Mouse (Mus musculus) adipocyte (in vitro differentiated cells): ENCODE measurements around the gene Zmynd10.

Experiments used
- DNase-seq: peaks from one replicate; pipeline ENCODE4 v3.0.0-alpha.2; 2016; ENCODE audit warnings: low spot score

Zmynd10 gene

GRCm38 (mm10) chr9:107540420-107540819, 6.7 kb upstream of the Zmynd10 start:
- DNase-seq, result no peak

- DNase-seq, result no peak
These were observed 6.1 kb upstream of the Zmynd10 start for GRCm38 (mm10) chr9:107541005-107541404.

GRCm38 (mm10) chr9:107541474-107542351, 5.4 kb upstream of the Zmynd10 start, which contains the start of the genes Cyb561d2 and Nprl2:
TSS of gene Cyb561d2 (minus strand) at chr9:107542193.
TSS of gene Nprl2 (plus strand) at chr9:107542226.
- peak; percentile 94 for DNase-seq

GRCm38 (mm10) chr9:107542352-107542686, 4.8 kb upstream of the Zmynd10 start:
- no peak for DNase-seq

- no peak for DNase-seq
These were observed 4.4 kb upstream of the Zmynd10 start for GRCm38 (mm10) chr9:107542721-107543120.

GRCm38 (mm10) chr9:107543299-107543698, 3.8 kb upstream of the Zmynd10 start:
- no peak for DNase-seq

- DNase-seq, result no peak
These were observed 2.9 kb upstream of the Zmynd10 start for GRCm38 (mm10) chr9:107544196-107544700.

- no peak for DNase-seq
These were observed 2.4 kb upstream of the Zmynd10 start for GRCm38 (mm10) chr9:107544729-107545128.

GRCm38 (mm10) chr9:107545199-107545598, 1.9 kb upstream of the Zmynd10 start:
- no peak for DNase-seq

- peak; percentile 84 for DNase-seq
These were observed 1.5 kb upstream of the Zmynd10 start for GRCm38 (mm10) chr9:107545602-107546001.

GRCm38 (mm10) chr9:107547957-107548356, 859 bp downstream of the Zmynd10 start:
- DNase-seq, result no peak

GRCm38 (mm10) chr9:107548820-107549219, 1.7 kb downstream of the Zmynd10 start:
- DNase-seq, result no peak

- no peak for DNase-seq
These were observed 2.4 kb downstream of the Zmynd10 start for GRCm38 (mm10) chr9:107549297-107550074.

GRCm38 (mm10) chr9:107550491-107551116, 3.5 kb downstream of the Zmynd10 start:
- no peak for DNase-seq

GRCm38 (mm10) chr9:107551117-107551889, 4.2 kb downstream of the Zmynd10 start, which contains the start of gene Rassf1:
TSS of gene Rassf1 (plus strand) at chr9:107551555.
- DNase-seq, result no peak

- DNase-seq, result no peak
These were observed 4.8 kb downstream of the Zmynd10 start for GRCm38 (mm10) chr9:107551890-107552355.

GRCm38 (mm10) chr9:107552690-107553393, 5.7 kb downstream of the Zmynd10 start:
- no peak for DNase-seq

- no peak for DNase-seq
These were observed 6.6 kb downstream of the Zmynd10 start for GRCm38 (mm10) chr9:107553541-107554318.

- DNase-seq, result peak; percentile 97
These were observed 7.3 kb downstream of the Zmynd10 start for GRCm38 (mm10) chr9:107554319-107554825.

GRCm38 (mm10) chr9:107555031-107555457, 7.9 kb downstream of the Zmynd10 start:
- peak; percentile 71 for DNase-seq
